Mouse (Mus musculus) midbrain, postnatal 0 days (tissue): Measurements from ENCODE around the gene Armh3. TPM values are rescaled to one million over a fixed set of nuclear protein-coding genes. Genes with fewer than 3 reads are reported as not detected.
A peak's percentile ranks its signal among the peaks of the same experiment; 100 is the strongest.

Experiments
- ATAC-seq: fragments of 200-750 bp; cut with Nextera tagmentation; 2 replicates; pipeline ENCODE4 v1.8.0; 2017; ENCODE audit warnings: moderate number of reproducible peaks, mild to moderate bottlenecking, moderate TSS enrichment, moderate library complexity; ENCODE audit not compliant: low FRiP score
- DNase-seq: peaks from one replicate; pipeline ENCODE4 v3.0.0-alpha.2; 2015; ENCODE audit warnings: low spot score
- H3K27ac ChIP-seq: fragments of 300-500 bp; sonication (generic); 2 replicates; pipeline ENCODE4 v1.5.1; 2014; ENCODE audit warnings: low read depth, mild to moderate bottlenecking, low read length, mixed read lengths
- H3K27me3 ChIP-seq: fragments of 300-500 bp; sonication (generic); 2 replicates; pipeline ENCODE4 v1.6.1; 2014; ENCODE audit warnings: low read length, control low read depth, mixed read lengths; ENCODE audit not compliant: insufficient read depth
- H3K36me3 ChIP-seq: fragments of 300-500 bp; sonication (generic); 2 replicates; pipeline ENCODE4 v1.6.1; 2014; ENCODE audit warnings: low read length, control low read depth, mixed read lengths; ENCODE audit not compliant: insufficient read depth
- H3K4me1 ChIP-seq: fragments of 300-500 bp; sonication (generic); 2 replicates; pipeline ENCODE4 v1.6.1; 2014; ENCODE audit warnings: mild to moderate bottlenecking, control low read depth, antibody characterized with exemption, low read length, mixed read lengths; ENCODE audit not compliant: insufficient read depth
- H3K4me2 ChIP-seq: fragments of 300-500 bp; sonication (generic); 2 replicates; pipeline ENCODE4 v1.6.1; 2014; ENCODE audit warnings: low read depth, mild to moderate bottlenecking, low read length, mixed read lengths; ENCODE audit not compliant: poor library complexity, severe bottlenecking
- H3K4me3 ChIP-seq: fragments of 300-500 bp; sonication (generic); 2 replicates; pipeline ENCODE4 v1.5.1; 2014; ENCODE audit warnings: low read depth, mild to moderate bottlenecking, low read length, moderate library complexity
- H3K9ac ChIP-seq: fragments of 300-500 bp; sonication (generic); replicated peaks from 2 replicates; pipeline ENCODE4 v1.6.1; 2014; ENCODE audit warnings: mild to moderate bottlenecking, low read length, moderate library complexity, mixed read lengths; ENCODE audit not compliant: poor library complexity, severe bottlenecking
- H3K9me3 ChIP-seq: fragments of 300-500 bp; sonication (generic); 2 replicates; pipeline ENCODE4 v1.6.1; 2016; ENCODE audit warnings: low read length, control low read depth
- CTCF ChIP-seq: IDR thresholded peaks from 2 replicates; pipeline ENCODE4 v1.5.1; 2016; ENCODE audit warnings: antibody characterized with exemption, mild to moderate bottlenecking
- WGBS: fragments of 180-500 bp; shearing (Covaris S2); extraction: QIAGEN DNeasy Blood & Tissue Kit; methylation state at CpG from one replicate; pipeline ENCODE4 v1.1.7; 2014; 5-methylcytosine and 5-hydroxymethylcytosine counted together
- polyA plus RNA-seq: library from polyadenylated mRNA; unstranded; fragments of >200 nt; fragmentation: Nextera tagmentation; extraction: Ambion mirVana; gene quantifications from 2 replicates; pipeline ENCODE4 v1.2.1, GENCODE M21; 2015
- total RNA-seq: library from RNA; depleted of rRNA; stranded (reverse); fragments of >200 nt; gene quantifications from 2 replicates; pipeline ENCODE4 v1.2.3, GENCODE M21; 2014

The Armh3 gene
- total and polyA plus RNA-seq, 2 experiments from 2014 or later = 18.1 to 18.9 TPM

GRCm38 (mm10) chr19:45988238-45988637 lies 10.1 kb downstream of the Armh3 start:
- H3K9ac ChIP-seq = no peak overlapping the region
- ATAC-seq (no peak), DNase-seq (no peak)
- WGBS = 99% methylated on average over 3 of the region's 3 CpGs
- H3K27me3 ChIP-seq = no peaks in the 10 kb centered on the region
- H3K4me1 ChIP-seq = no peaks in the 10 kb centered on the region
- H3K4me2 ChIP-seq = no peak overlapping the region
- peaks cover 5% of the 10 kb centered on the region; the same call in 1 of the 2 replicates for H3K36me3 ChIP-seq
- no peak overlapping the region for H3K4me3 ChIP-seq
- H3K9me3 ChIP-seq = no peaks in the 10 kb centered on the region
- H3K27ac ChIP-seq = no peak overlapping the region
- no peak for TF ChIP-seq CTCF

- H3K4me3 ChIP-seq = no peak overlapping the region
- no peak overlapping the region for H3K9ac ChIP-seq
Observed at GRCm38 (mm10) chr19:45984379-45984778, 13.9 kb downstream of the Armh3 start.

GRCm38 (mm10) chr19:45960770-45961169 lies 37.5 kb downstream of the Armh3 start:
- 33% methylated on average over 5 of the region's 5 CpGs for WGBS
- Histone ChIP-seq H3K27me3 (no peaks in the 10 kb centered on the region), H3K4me1 (no peaks in the 10 kb centered on the region), H3K36me3 (peaks cover 19% of the 10 kb centered on the region), H3K9me3 (no peaks in the 10 kb centered on the region), H3K4me2 (no peak overlapping the region), H3K4me3 (no peak overlapping the region), H3K9ac (no peak overlapping the region), H3K27ac (no peak overlapping the region)
- TF ChIP-seq CTCF = no peak
- peak; percentile 48 for DNase-seq
- no peak for ATAC-seq

More at GRCm38 (mm10) chr19:45984379-45984778, 13.9 kb downstream of the Armh3 start:
- Histone ChIP-seq H3K4me1 (no peaks in the 10 kb centered on the region), H3K36me3 (peaks cover 5% of the 10 kb centered on the region; the same call in 1 of the 2 replicates), H3K9me3 (no peaks in the 10 kb centered on the region), H3K4me2 (no peak overlapping the region), H3K27me3 (no peaks in the 10 kb centered on the region), H3K27ac (no peak overlapping the region)
- ATAC-seq (no peak), DNase-seq (no peak)
- no peak for TF ChIP-seq CTCF

GRCm38 (mm10) chr19:45956736-45957135 lies 41.6 kb downstream of the Armh3 start:
- Histone ChIP-seq H3K4me1 (no peaks in the 10 kb centered on the region), H3K4me2 (no peak overlapping the region), H3K4me3 (no peak overlapping the region), H3K27me3 (no peaks in the 10 kb centered on the region), H3K27ac (no peak overlapping the region), H3K36me3 (peaks cover 9% of the 10 kb centered on the region), H3K9me3 (no peaks in the 10 kb centered on the region), H3K9ac (no peak overlapping the region)
- DNase-seq = no peak
- 92% methylated on average over 7 of the region's 7 CpGs for WGBS
- no peak for ATAC-seq
- no peak for TF ChIP-seq CTCF

GRCm38 (mm10) chr19:45953286-45953685 lies 45.0 kb downstream of the Armh3 start:
- Histone ChIP-seq H3K4me1 (no peaks in the 10 kb centered on the region), H3K36me3 (peaks cover 21% of the 10 kb centered on the region; the same call in 1 of the 2 replicates), H3K27ac (no peak overlapping the region), H3K9me3 (no peaks in the 10 kb centered on the region), H3K9ac (no peak overlapping the region), H3K4me2 (no peak overlapping the region), H3K4me3 (no peak overlapping the region), H3K27me3 (no peaks in the 10 kb centered on the region)
- peak; percentile 93 for TF ChIP-seq CTCF
- DNase-seq (peak; percentile 73), ATAC-seq (no peak)
- 3% methylated on average over 3 of the region's 3 CpGs for WGBS

- no peak for ATAC-seq
- H3K9me3 ChIP-seq = no peaks in the 10 kb centered on the region
- 95% methylated on average over 6 of the region's 6 CpGs for whole genome bisulfite sequencing
- no peak overlapping the region for H3K4me2 ChIP-seq
- H3K36me3 ChIP-seq = peaks cover 24% of the 10 kb centered on the region
- no peaks in the 10 kb centered on the region for H3K27me3 ChIP-seq
- H3K27ac ChIP-seq = no peak overlapping the region
- no peak overlapping the region for H3K9ac ChIP-seq
- H3K4me3 ChIP-seq = no peak overlapping the region
- no peak for DNase-seq
- TF ChIP-seq CTCF = no peak
- H3K4me1 ChIP-seq = no peaks in the 10 kb centered on the region
Observed at GRCm38 (mm10) chr19:45949236-45949635, 49.1 kb downstream of the Armh3 start.
